Mouse (Mus musculus) CH12.LX (cell line): ENCODE data around the gene Vhl. TPM values are rescaled to one million over a fixed set of nuclear protein-coding genes. Genes with fewer than 3 reads are reported as not detected.

Experiments
- DNase-seq: peaks from one replicate; pipeline ENCODE4 v3.0.0-alpha.2; 2013; ENCODE audit errors: extremely low read depth
- H3K27ac ChIP-seq: 2 replicates; pipeline ENCODE4 v1.5.1; 2012; ENCODE audit warnings: low read depth, mild to moderate bottlenecking, control low read depth, moderate library complexity; ENCODE audit not compliant: insufficient read depth
- H3K27me3 ChIP-seq: replicated peaks from 2 replicates; pipeline ENCODE3; 2012; ENCODE audit warnings: inconsistent platforms
- H3K36me3 ChIP-seq, 2 experiments: replicated peaks in 1 of 2; 2 replicates each; pipeline versions ENCODE3 to v1.6.1; 2012; ENCODE audit warnings: inconsistent platforms in 1 of 2, low read length in 1 of 2, mild to moderate bottlenecking in 1 of 2, mixed read lengths in 1 of 2, moderate library complexity in 1 of 2; ENCODE audit not compliant: control insufficient read depth in 1 of 2, insufficient read depth in 1 of 2
- H3K4me1 ChIP-seq, 2 experiments: 2 replicates each; pipeline ENCODE4 v1.6.1; 2012; ENCODE audit warnings: inconsistent platforms in 1 of 2, moderate library complexity in 1 of 2; ENCODE audit not compliant: insufficient read depth in 2 of 2, control insufficient read depth in 1 of 2
- H3K4me2 ChIP-seq: 2 replicates; pipeline ENCODE4 v1.6.1; 2012; ENCODE audit warnings: low read depth, mild to moderate bottlenecking, control low read depth; ENCODE audit not compliant: poor library complexity, insufficient read depth, severe bottlenecking
- H3K4me3 ChIP-seq, 3 experiments: fragments of 150-350 bp in 1 of 3; sonication (generic) in 1 of 3; replicated peaks in 1 of 3; 2 replicates each; pipeline versions ENCODE3 to v1.5.1; 2011 to 2012; ENCODE audit warnings: low read depth in 2 of 3, low read length in 2 of 3, mild to moderate bottlenecking in 2 of 3, moderate library complexity in 2 of 3, control low read depth in 1 of 3, improper control_type of control experiment in 1 of 3, inconsistent platforms in 1 of 3, mixed read lengths in 1 of 3; ENCODE audit not compliant: poor library complexity in 1 of 3
- H3K79me2 ChIP-seq: replicated peaks from 2 replicates; pipeline ENCODE4 v1.6.1; 2012; ENCODE audit warnings: mild to moderate bottlenecking, moderate library complexity; ENCODE audit not compliant: control insufficient read depth, poor library complexity, insufficient read depth, severe bottlenecking; ENCODE audit errors: extremely low read depth
- H3K9ac ChIP-seq: 2 replicates; pipeline ENCODE4 v1.6.1; 2012; ENCODE audit warnings: low read depth, mild to moderate bottlenecking, control low read depth, moderate library complexity; ENCODE audit not compliant: insufficient read depth
- H3K9me3 ChIP-seq: replicated peaks from 2 replicates; pipeline ENCODE3; 2012; ENCODE audit warnings: low read length, inconsistent platforms, mixed read lengths
- BHLHE40 ChIP-seq: IDR thresholded peaks from 2 replicates; pipeline ENCODE4 v1.6.1; 2011; ENCODE audit warnings: mild to moderate bottlenecking, low read depth, low read length, improper control_type of control experiment
- CHD1 ChIP-seq: IDR thresholded peaks from 2 replicates; pipeline ENCODE4 v1.6.1; 2012; ENCODE audit warnings: low read depth, low read length, improper control_type of control experiment, inconsistent platforms
- CHD2 ChIP-seq: IDR thresholded peaks from 2 replicates; pipeline ENCODE4 v1.6.1; 2011; ENCODE audit warnings: low read length, improper control_type of control experiment
- CTCF ChIP-seq, 2 experiments: IDR thresholded peaks in 1 of 2; conservative IDR thresholded peaks in 1 of 2; 2 replicates each; pipeline ENCODE4 v1.5.1; 2011 to 2012; ENCODE audit warnings: low read depth in 2 of 2, low read length in 2 of 2, improper control_type of control experiment in 1 of 2, inconsistent platforms in 1 of 2, mild to moderate bottlenecking in 1 of 2, moderate library complexity in 1 of 2
- ELF1 ChIP-seq: IDR thresholded peaks from 2 replicates; pipeline ENCODE4 v1.6.1; 2014; ENCODE audit warnings: low read depth, mild to moderate bottlenecking, inconsistent platforms, low read length, improper control_type of control experiment
- HCFC1 ChIP-seq: IDR thresholded peaks from 2 replicates; pipeline ENCODE4 v1.6.1; 2012; ENCODE audit warnings: low read depth, mild to moderate bottlenecking, inconsistent platforms, low read length, improper control_type of control experiment
- IRF4 ChIP-seq: IDR thresholded peaks from 2 replicates; pipeline ENCODE4 v1.6.1; 2014; ENCODE audit warnings: low read depth, mild to moderate bottlenecking, inconsistent platforms, low read length, improper control_type of control experiment
- JUN ChIP-seq: IDR thresholded peaks from 2 replicates; pipeline ENCODE4 v1.6.1; 2011; ENCODE audit warnings: low read depth, mild to moderate bottlenecking, low read length, improper control_type of control experiment, moderate library complexity; ENCODE audit not compliant: insufficient read depth
- MAFK ChIP-seq: IDR thresholded peaks from 2 replicates; pipeline ENCODE4 v1.6.1; 2011; ENCODE audit warnings: low read length, improper control_type of control experiment; ENCODE audit not compliant: insufficient replicate concordance
- MAZ ChIP-seq: IDR thresholded peaks from 2 replicates; pipeline ENCODE4 v1.6.1; 2012; ENCODE audit warnings: low read depth, mild to moderate bottlenecking, inconsistent platforms, low read length, improper control_type of control experiment, moderate library complexity
- MXI1 ChIP-seq: IDR thresholded peaks from 2 replicates; pipeline ENCODE4 v1.6.1; 2011; ENCODE audit warnings: mild to moderate bottlenecking, low read depth, low read length, improper control_type of control experiment
- MYC ChIP-seq: IDR thresholded peaks from 2 replicates; pipeline ENCODE4 v1.6.1; 2011; ENCODE audit warnings: low read depth, mild to moderate bottlenecking, improper control_type of control experiment, low read length
- NRF1 ChIP-seq: IDR thresholded peaks from 2 replicates; pipeline ENCODE4 v1.6.1; 2014; ENCODE audit warnings: low read depth, mild to moderate bottlenecking, inconsistent platforms, low read length, improper control_type of control experiment, moderate library complexity
- PAX5 ChIP-seq: IDR thresholded peaks from 2 replicates; pipeline ENCODE4 v1.6.1; 2012; ENCODE audit warnings: low read length, inconsistent platforms, mixed read lengths
- POLR2A ChIP-seq: IDR thresholded peaks from 2 replicates; pipeline ENCODE4 v1.6.1; 2011; ENCODE audit warnings: low read depth, mild to moderate bottlenecking, improper control_type of control experiment, low read length
- POLR2AphosphoS2 ChIP-seq: IDR thresholded peaks from 2 replicates; pipeline ENCODE4 v1.6.1; 2011; ENCODE audit warnings: low read depth, low read length, improper control_type of control experiment
- RCOR1 ChIP-seq: conservative IDR thresholded peaks from 2 replicates; pipeline ENCODE4 v1.6.1; 2012; ENCODE audit warnings: low read depth, mild to moderate bottlenecking, inconsistent platforms, low read length, improper control_type of control experiment
- SMC3 ChIP-seq: IDR thresholded peaks from 2 replicates; pipeline ENCODE4 v1.6.1; 2011; ENCODE audit warnings: low read depth, low read length, improper control_type of control experiment
- TBP ChIP-seq: conservative IDR thresholded peaks from 2 replicates; pipeline ENCODE4 v1.6.1; 2011; ENCODE audit warnings: low read depth, low read length, improper control_type of control experiment
- UBTF ChIP-seq: IDR thresholded peaks from 2 replicates; pipeline ENCODE4 v1.6.1; 2012; ENCODE audit warnings: low read depth, mild to moderate bottlenecking, inconsistent platforms, low read length, improper control_type of control experiment, moderate library complexity
- USF1 ChIP-seq: IDR thresholded peaks from 2 replicates; pipeline ENCODE4 v1.6.1; 2014; ENCODE audit warnings: low read depth, mild to moderate bottlenecking, inconsistent platforms, low read length, improper control_type of control experiment
- USF2 ChIP-seq: conservative IDR thresholded peaks from 2 replicates; pipeline ENCODE4 v1.6.1; 2011; ENCODE audit warnings: low read depth, low read length, improper control_type of control experiment
- ZKSCAN1 ChIP-seq: IDR thresholded peaks from 2 replicates; pipeline ENCODE4 v1.6.1; 2012; ENCODE audit warnings: low read depth, inconsistent platforms, low read length, improper control_type of control experiment, borderline replicate concordance
- dilution Hi-C: fragments of 300-500 bp; cut with MboI; formaldehyde crosslinking; loops from 2 replicates; pipeline ENCODE4 v1.14.3; 2020; ENCODE audit warnings: low sequenced_read_pairs; ENCODE audit not compliant: extremely low pct_unique_long_range_greater_than_20kb, extremely low pct_ligation_motif_present
- in situ Hi-C: fragments of 300-500 bp; cut with MboI; formaldehyde crosslinking; loops from 3 replicates; pipeline ENCODE4 v1.14.3; 2019; ENCODE audit warnings: low sequenced_read_pairs, low pct_ligation_motif_present, low pct_unique_long_range_greater_than_20kb, mixed read lengths
- polyA plus RNA-seq: library from polyadenylated mRNA; unstranded; fragments of >175 nt; gene quantifications from 2 replicates; pipeline ENCODE4 v1.2.1, GENCODE M21; 2012; ENCODE audit warnings: low read depth; ENCODE audit not compliant: insufficient read length
- total RNA-seq, 2 experiments: library from RNA; depleted of rRNA; stranded (reverse); fragments of 300-350 nt in 1 of 2; fragments of >200 nt in 1 of 2; gene quantifications; 2 replicates each; pipeline ENCODE4 v1.2.3; 2012 to 2014

Gene Vhl
- total and polyA plus RNA-seq, 3 experiments: 14.2 to 36.6 (median 23.1) TPM

- in situ Hi-C loops (no loop called here), dilution Hi-C loops (no loop called here)
- H3K4me3 ChIP-seq: no peak overlapping the region
- DNase-seq: no peak
- peaks cover 31 to 69% of the 10 kb centered on the region in 2 experiments for H3K36me3 ChIP-seq
- H3K9ac ChIP-seq: no peak overlapping the region
- H3K4me1 ChIP-seq: no peaks in the 10 kb centered on the region
- H3K27me3 ChIP-seq: no peaks in the 10 kb centered on the region
- TF ChIP-seq CTCF (conservative IDR thresholded peaks at IDR 0.05 in 1 of 2, IDR thresholded peaks at IDR 0.05 in 1 of 2; ENCODE audit: low read depth in 2 of 2, low read length in 2 of 2) (no peak), ZKSCAN1 (no peak), BHLHE40 (no peak), RCOR1 (no peak), MAZ (no peak), MAFK (no peak), USF2 (no peak), MXI1 (no peak), UBTF (no peak), CHD1 (no peak), IRF4 (no peak), NRF1 (no peak), TBP (no peak), USF1 (no peak), SMC3 (no peak), ELF1 (no peak), POLR2AphosphoS2 (no peak)
- H3K79me2 ChIP-seq: no peaks in the 10 kb centered on the region
- no peak overlapping the region for H3K27ac ChIP-seq
- no peaks in the 10 kb centered on the region for H3K9me3 ChIP-seq
- no peak overlapping the region for H3K4me2 ChIP-seq
Observed at GRCm38 (mm10) chr6:113597945-113598344, 25.8 kb upstream of the Vhl start.

- Histone ChIP-seq H3K4me1 (peaks cover 0 to 5% of the 10 kb centered on the region in 2 experiments; a peak in 1 of 4 replicates), H3K4me3 (no peak overlapping the region), H3K27me3 (no peaks in the 10 kb centered on the region), H3K36me3 (peaks cover 24 to 51% of the 10 kb centered on the region in 2 experiments), H3K79me2 (peaks cover 2% of the 10 kb centered on the region; the same call in 1 of the 2 replicates), H3K27ac (no peak overlapping the region), H3K9me3 (no peaks in the 10 kb centered on the region), H3K9ac (no peak overlapping the region), H3K4me2 (no peak overlapping the region)
- dilution Hi-C loops: no loop called here
- TF ChIP-seq SMC3 (no peak), HCFC1 (no peak), NRF1 (no peak), USF1 (no peak), POLR2A (no peak), MYC (no peak), UBTF (no peak), PAX5 (no peak), MAZ (no peak), CHD2 (no peak), JUN (no peak)
- no peak for DNase-seq
- in situ Hi-C loops: no loop called here
Observed at GRCm38 (mm10) chr6:113599833-113600232, 23.9 kb upstream of the Vhl start.
